Mouse (Mus musculus): ENCODE data around the gene Vmn2r85.
"Not testable (repeated sequence)": the region's sequence is repeated elsewhere in the genome, so short reads cannot be mapped to it uniquely, and the experiment has no call there.

DNA sequence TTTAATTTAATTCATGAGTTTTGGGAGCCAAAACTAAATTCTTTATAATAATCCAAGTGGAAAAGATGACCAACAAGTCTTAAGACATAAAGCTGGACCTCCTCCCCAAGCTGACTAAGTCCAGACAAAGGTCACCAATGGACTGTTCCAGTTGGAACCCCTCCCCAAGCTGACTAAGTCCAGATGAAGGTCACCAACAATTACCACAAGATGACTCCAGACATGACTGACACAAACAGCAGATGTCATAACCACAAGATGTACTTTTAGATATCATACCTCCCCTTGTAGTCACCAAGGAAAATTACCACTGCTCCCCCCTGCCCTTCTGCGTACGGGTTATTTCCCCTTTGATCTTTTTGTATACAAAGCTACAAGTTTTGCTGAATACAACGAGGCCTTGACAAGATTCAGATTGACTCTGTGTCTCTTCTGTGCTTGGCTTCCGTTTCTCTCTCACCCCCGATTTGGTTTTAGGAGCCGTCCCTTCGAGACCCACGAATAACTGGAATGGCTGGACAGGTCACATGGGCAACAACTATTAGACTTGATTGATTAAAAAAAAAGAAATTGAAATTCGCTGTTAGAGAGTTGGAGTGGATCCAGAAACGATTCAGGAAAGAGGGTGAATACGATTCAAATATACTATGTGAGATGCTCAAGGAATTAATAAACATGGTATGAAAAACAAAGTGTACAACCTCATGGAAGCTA, 4.8 kb upstream of the Vmn2r85 start:
- not testable (repeated sequence) for TF ChIP-seq CTCF (IDR thresholded peaks at IDR 0.05; ENCODE audit: extremely low read depth, insufficient read depth, insufficient read length, insufficient replicate concordance); POLR2A (IDR thresholded peaks at IDR 0.05; ENCODE audit: low read depth, low read length)
